Mouse (Mus musculus) heart, adult 2 months (tissue): ENCODE results near the gene Rpl7a. TPM values are rescaled to one million over a fixed set of nuclear protein-coding genes. Genes with fewer than 3 reads are reported as not detected.

Experiments
- DNase-seq, 2 experiments: peaks; one replicate each; pipeline ENCODE4 v3.0.0; 2021
- H3K27ac ChIP-seq: fragments of 200-600 bp; 2 replicates; pipeline ENCODE4 v1.8.1; 2022
- H3K27me3 ChIP-seq: fragments of 200-500 bp; 2 replicates; pipeline ENCODE4 v1.6.1; 2012; ENCODE audit warnings: mild to moderate bottlenecking, low read length, inconsistent platforms, mixed read lengths; ENCODE audit not compliant: control insufficient read depth, insufficient read depth
- H3K36me3 ChIP-seq: fragments of 200-500 bp; 2 replicates; pipeline ENCODE4 v1.6.1; 2012; ENCODE audit warnings: low read length, inconsistent platforms; ENCODE audit not compliant: control insufficient read depth, insufficient read depth
- H3K4me1 ChIP-seq: fragments of 200-500 bp; 2 replicates; pipeline ENCODE4 v1.6.1; 2011; ENCODE audit warnings: low read length; ENCODE audit not compliant: control insufficient read depth, insufficient read depth
- H3K4me3 ChIP-seq: fragments of 200-600 bp; 2 replicates; pipeline ENCODE4 v1.8.1; 2022
- H3K79me2 ChIP-seq: fragments of 200-500 bp; replicated peaks from 2 replicates; pipeline ENCODE4 v1.6.1; 2012; ENCODE audit warnings: mild to moderate bottlenecking, inconsistent platforms, low read length, moderate library complexity, mixed read lengths; ENCODE audit not compliant: control insufficient read depth, insufficient read depth
- H3K9ac ChIP-seq: fragments of 200-500 bp; 2 replicates; pipeline ENCODE4 v1.6.1; 2012; ENCODE audit warnings: low read depth, mild to moderate bottlenecking, control low read depth, inconsistent platforms, low read length, mixed read lengths
- CTCF ChIP-seq: fragments of 200-600 bp; IDR thresholded peaks from 2 replicates; pipeline ENCODE4 v1.8.1; 2022; ENCODE audit warnings: antibody characterized with exemption, mild to moderate bottlenecking, moderate library complexity
- EP300 ChIP-seq: fragments of 200-500 bp; IDR thresholded peaks from 2 replicates; pipeline ENCODE4 v1.6.1; 2011; ENCODE audit warnings: low read depth, low read length, control low read depth; ENCODE audit not compliant: insufficient read depth
- POLR2A ChIP-seq: fragments of 200-500 bp; IDR thresholded peaks from 2 replicates; pipeline ENCODE4 v1.6.1; 2011; ENCODE audit warnings: mild to moderate bottlenecking, low read depth, low read length, control low read depth; ENCODE audit not compliant: insufficient read depth
- WGBS: fragments of 180-500 bp; shearing (Covaris S2); methylation state at CpG from one replicate; pipeline ENCODE4 v1.1.7; 2018; 5-methylcytosine and 5-hydroxymethylcytosine counted together
- intact Hi-C: fragments of 180-260 bp; cut with DNase I; formaldehyde crosslinking; loops from one replicate; pipeline ENCODE4 v1.15.1; 2025
- polyA plus RNA-seq: library from polyadenylated mRNA; depleted of rRNA; stranded (reverse); fragments of >200 nt; gene quantifications from 2 replicates; pipeline ENCODE4 v1.2.3, GENCODE M21; 2012
- total RNA-seq, 2 experiments: library from RNA; stranded (reverse); gene quantifications; 2 replicates each; pipeline ENCODE4 v1.2.3; 2021

The Rpl7a gene
- total and polyA plus RNA-seq, 3 experiments: 266 to 431 (median 312) TPM

DNA sequence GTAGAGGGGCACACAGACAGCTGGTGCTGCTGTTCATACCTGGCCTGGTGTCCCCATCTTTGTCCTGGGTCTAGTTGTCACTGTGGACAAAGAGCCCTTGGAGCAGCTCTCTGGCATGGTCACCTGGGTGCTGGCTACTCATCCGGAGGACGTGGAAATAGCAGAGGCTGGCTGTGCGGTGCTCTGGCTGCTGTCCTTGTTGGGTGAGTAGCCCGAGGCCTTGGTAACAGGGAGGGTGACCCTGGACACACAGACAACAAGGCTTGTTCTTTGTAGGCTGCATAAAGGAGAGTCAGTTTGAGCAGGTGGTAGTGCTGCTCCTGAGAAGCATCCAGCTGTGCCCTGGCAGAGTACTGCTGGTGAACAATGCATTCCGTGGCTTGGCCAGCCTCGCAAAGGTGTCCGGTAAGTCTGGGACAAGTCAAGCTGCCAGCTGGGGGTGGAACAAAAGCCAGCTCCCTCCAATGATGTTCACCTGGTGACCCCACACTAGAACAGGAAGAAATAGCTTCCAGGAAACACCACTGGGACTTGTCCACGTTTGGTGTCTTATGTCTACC lies 40.9 kb downstream of the Rpl7a start:
- no peak for DNase-seq
- H3K4me1 ChIP-seq: no peaks in the 10 kb centered on the region
- 79% methylated on average over 8 of the region's 8 CpGs for WGBS
- no peak overlapping the region for H3K9ac ChIP-seq
- H3K36me3 ChIP-seq: no peaks in the 10 kb centered on the region
- TF ChIP-seq POLR2A: no peak
- TF ChIP-seq EP300: no peak
- no peak for TF ChIP-seq CTCF
- no peaks in the 10 kb centered on the region for H3K79me2 ChIP-seq
- no peaks in the 10 kb centered on the region for H3K27me3 ChIP-seq
- no peak overlapping the region for H3K27ac ChIP-seq
- intact Hi-C loops: no loop called here
- H3K4me3 ChIP-seq: no peak overlapping the region

DNA sequence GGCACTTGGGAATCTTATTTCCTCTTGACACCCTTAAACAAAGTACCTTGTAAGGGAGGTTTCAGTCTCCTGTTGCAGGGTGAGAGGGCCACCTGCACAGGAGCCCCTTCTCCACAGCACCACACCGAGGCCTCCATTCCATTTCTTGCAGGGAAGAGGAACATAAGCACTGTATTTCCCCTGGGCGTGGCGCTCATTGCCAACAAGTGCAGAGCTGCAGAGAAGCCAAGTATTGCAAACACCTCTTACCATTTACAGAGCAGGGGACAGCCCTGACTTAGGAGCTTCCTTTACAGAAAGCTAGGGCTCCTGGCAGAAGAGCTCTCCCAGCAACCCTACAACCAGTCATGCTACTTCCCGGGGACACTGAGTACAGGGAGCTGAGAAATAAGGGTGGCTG lies 41.6 kb downstream of the Rpl7a start:
- intact Hi-C loops: no loop called here
- H3K36me3 ChIP-seq: no peaks in the 10 kb centered on the region
- TF ChIP-seq CTCF (no peak), POLR2A (no peak), EP300 (no peak)

DNA sequence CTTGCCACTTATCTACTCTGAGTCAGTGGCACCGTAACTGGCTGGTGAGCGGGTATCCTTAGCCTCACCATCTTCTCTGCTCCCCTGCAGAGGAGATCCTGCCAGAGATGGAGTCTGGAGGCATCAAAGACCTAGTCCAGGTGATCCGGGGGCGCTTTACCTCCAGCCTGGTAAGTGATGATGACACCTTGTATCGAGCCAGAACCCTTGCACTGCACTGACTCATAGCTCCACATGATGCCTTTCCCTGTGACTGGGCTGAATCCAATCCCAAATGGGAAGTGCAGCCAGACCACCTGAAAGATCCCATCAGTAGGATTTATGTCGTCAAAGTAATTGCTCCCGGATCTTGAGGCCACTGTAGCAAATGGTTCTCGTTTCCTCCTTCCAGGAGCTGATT lies 42.3 kb downstream of the Rpl7a start:
- Histone ChIP-seq H3K36me3 (no peaks in the 10 kb centered on the region), H3K9ac (no peak overlapping the region), H3K4me1 (no peaks in the 10 kb centered on the region), H3K79me2 (no peaks in the 10 kb centered on the region), H3K4me3 (no peak overlapping the region), H3K27me3 (no peaks in the 10 kb centered on the region), H3K27ac (no peak overlapping the region)
- intact Hi-C loops: no loop called here
- DNase-seq: no peak
- WGBS: 89% methylated on average over 8 of the region's 8 CpGs
- no peak for TF ChIP-seq CTCF
- TF ChIP-seq EP300: no peak
- TF ChIP-seq POLR2A: no peak

More for the DNA sequence above, 41.6 kb downstream of the Rpl7a start:
- DNase-seq: no peak
- H3K4me1 ChIP-seq: no peaks in the 10 kb centered on the region
- no peaks in the 10 kb centered on the region for H3K79me2 ChIP-seq
- H3K4me3 ChIP-seq: no peak overlapping the region
- no peaks in the 10 kb centered on the region for H3K27me3 ChIP-seq
- no peak overlapping the region for H3K9ac ChIP-seq
- 90% methylated on average over 4 of the region's 4 CpGs for WGBS
- no peak overlapping the region for H3K27ac ChIP-seq

DNA sequence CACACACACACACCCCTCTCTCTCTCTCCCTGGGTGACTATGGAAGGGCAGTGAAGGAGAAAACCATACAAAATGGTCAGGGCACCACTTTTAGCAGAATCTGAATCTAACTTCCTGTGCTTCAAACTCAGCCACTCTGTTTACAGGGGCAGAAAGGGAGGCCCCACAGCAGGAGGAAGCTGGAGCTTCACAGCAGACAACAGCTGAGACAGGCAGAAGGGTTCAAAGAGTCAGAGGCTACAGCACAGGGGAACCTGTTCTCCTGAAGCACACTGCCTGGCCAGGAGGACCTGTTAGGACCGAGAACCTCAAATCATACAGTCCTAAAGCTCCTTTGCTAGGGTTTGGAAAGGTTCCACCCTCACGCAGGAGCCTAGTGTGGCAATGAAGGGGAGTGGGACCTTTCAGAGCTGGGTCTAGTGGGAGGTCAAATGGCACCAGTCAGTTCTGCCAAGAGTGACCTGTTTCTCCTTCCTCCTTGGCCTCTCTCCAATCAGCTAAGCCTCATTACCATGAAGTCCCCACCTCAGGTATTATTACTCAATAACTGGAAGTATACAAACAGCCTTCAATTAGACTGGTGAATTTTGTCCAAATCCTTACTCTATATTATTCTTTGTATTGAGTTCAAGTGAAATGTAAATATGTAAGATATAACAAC lies 44.3 kb downstream of the Rpl7a start:
- Histone ChIP-seq H3K27me3 (no peaks in the 10 kb centered on the region), H3K36me3 (no peaks in the 10 kb centered on the region), H3K79me2 (no peaks in the 10 kb centered on the region), H3K4me3 (no peak overlapping the region), H3K4me1 (no peaks in the 10 kb centered on the region), H3K9ac (no peak overlapping the region), H3K27ac (no peak overlapping the region)
- DNase-seq: no peak
- intact Hi-C loops: no loop called here
- 86% methylated on average over 2 of the region's 2 CpGs for WGBS
- no peak for TF ChIP-seq POLR2A
- no peak for TF ChIP-seq EP300
- TF ChIP-seq CTCF: no peak

DNA sequence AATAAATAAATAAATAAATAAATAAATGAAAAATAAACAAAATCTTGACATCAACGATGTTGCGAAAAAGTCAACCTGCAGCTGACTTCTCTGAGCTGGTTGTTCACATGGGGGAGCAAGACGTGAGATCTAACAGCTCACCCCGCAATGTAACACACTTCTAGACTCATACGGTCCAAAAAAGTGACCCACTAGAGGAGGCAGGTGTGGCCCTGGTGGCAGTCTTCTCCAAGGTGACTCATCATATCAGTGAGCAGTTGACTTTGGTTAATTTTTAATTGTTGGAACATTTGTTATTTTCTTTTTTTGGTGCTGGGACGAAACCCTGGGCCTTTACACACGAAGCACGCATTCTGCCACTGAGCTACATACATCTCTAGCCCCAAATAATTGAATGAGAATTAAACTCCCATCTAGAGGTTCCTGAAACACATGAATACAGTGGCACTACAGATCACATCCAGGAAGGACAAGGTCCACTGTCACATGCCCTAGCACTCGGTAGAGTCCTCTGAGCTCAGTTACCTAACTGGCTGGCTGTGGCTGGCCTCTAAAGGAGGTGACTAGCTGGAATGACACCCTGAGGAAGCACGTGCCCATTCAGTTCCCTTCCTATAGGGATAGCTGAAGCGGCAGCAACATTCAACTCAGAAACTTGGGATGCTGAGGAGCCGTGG lies 46.4 kb downstream of the Rpl7a start:
- Histone ChIP-seq H3K4me1 (no peaks in the 10 kb centered on the region), H3K36me3 (no peaks in the 10 kb centered on the region), H3K4me3 (no peak overlapping the region), H3K27ac (no peak overlapping the region), H3K27me3 (no peaks in the 10 kb centered on the region), H3K79me2 (no peaks in the 10 kb centered on the region), H3K9ac (no peak overlapping the region)
- intact Hi-C loops: no loop called here
- no peak for DNase-seq
- 91% methylated on average over 12 of the region's 12 CpGs for WGBS
- TF ChIP-seq CTCF: no peak

DNA sequence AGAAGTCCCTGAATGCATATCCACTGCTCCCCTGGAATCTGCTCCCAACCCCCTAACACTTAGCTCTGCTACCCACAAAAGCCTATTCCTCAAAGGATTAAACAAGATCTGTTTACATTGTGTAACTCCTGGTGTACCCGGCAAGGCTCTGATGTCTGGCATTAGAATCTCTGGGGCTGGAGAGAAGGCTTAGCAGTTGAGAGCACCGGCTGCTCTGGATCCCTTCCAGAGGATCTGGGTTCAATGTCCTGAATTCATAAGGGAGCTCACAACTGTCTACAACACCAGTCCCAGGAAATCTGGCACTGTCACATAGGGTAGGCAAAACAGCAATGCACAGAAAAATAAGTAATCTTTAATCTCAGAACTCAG lies 46.9 kb downstream of the Rpl7a start:
- Histone ChIP-seq H3K79me2 (no peaks in the 10 kb centered on the region), H3K27me3 (no peaks in the 10 kb centered on the region), H3K4me3 (no peak overlapping the region), H3K36me3 (no peaks in the 10 kb centered on the region), H3K27ac (no peak overlapping the region), H3K9ac (no peak overlapping the region), H3K4me1 (no peaks in the 10 kb centered on the region; the same call in 1 of the 2 replicates)
- WGBS: 82% methylated on average over 2 of the region's 2 CpGs
- intact Hi-C loops: no loop called here
- no peak for TF ChIP-seq CTCF
- TF ChIP-seq POLR2A: no peak
- no peak for TF ChIP-seq EP300
- no peak for DNase-seq
